Mouse (Mus musculus): Measurements from ENCODE around the gene Efnb3. TPM values are rescaled to one million over a fixed set of nuclear protein-coding genes. Genes with fewer than 3 reads are reported as not detected.

The Efnb3 gene
- polyA plus RNA-seq, 1 experiment, result 3.9 TPM

- TF ChIP-seq EP300 (IDR thresholded peaks at IDR 0.05; ENCODE audit: insufficient read depth, low read depth, low read length) (no peak), POLR2A (IDR thresholded peaks at IDR 0.05; ENCODE audit: insufficient read depth, low read length) (no peak), CTCF (IDR thresholded peaks at IDR 0.05; ENCODE audit: low read depth, low read length) (no peak)
- H3K27me3 ChIP-seq (ENCODE audit: control insufficient read depth, insufficient read depth, low read length, poor library complexity, severe bottlenecking), result no peaks in the 10 kb centered on the region
- H3K4me3 ChIP-seq (ENCODE audit: low read depth, low read length), result no peak overlapping the region
- H3K36me3 ChIP-seq (ENCODE audit: control insufficient read depth, insufficient read depth, low read length, poor library complexity, severe bottlenecking), result peaks cover 15% of the 10 kb centered on the region
- H3K9me3 ChIP-seq (replicated peaks; ENCODE audit: control insufficient read depth, insufficient read depth, low read length, poor library complexity, severe bottlenecking), result no peaks in the 10 kb centered on the region
- H3K27ac ChIP-seq (ENCODE audit: insufficient read depth, low read length), result no peak overlapping the region
- peaks cover 2% of the 10 kb centered on the region for H3K4me1 ChIP-seq (ENCODE audit: control insufficient read depth, insufficient read depth, low read length)
- H3K9ac ChIP-seq (ENCODE audit: low read depth, poor library complexity, severe bottlenecking), result no peak overlapping the region
These were observed 16.3 kb upstream of the Efnb3 start for GRCm38 (mm10) chr11:69576307-69576706.

GRCm38 (mm10) chr11:69575220-69575619, 15.2 kb upstream of the Efnb3 start:
- Histone ChIP-seq H3K4me1 (ENCODE audit: control insufficient read depth, insufficient read depth, low read length) (peaks cover 2% of the 10 kb centered on the region), H3K4me3 (ENCODE audit: low read depth, low read length) (no peak overlapping the region), H3K27ac (ENCODE audit: insufficient read depth, low read length) (no peak overlapping the region), H3K27me3 (ENCODE audit: control insufficient read depth, insufficient read depth, low read length, poor library complexity, severe bottlenecking) (no peaks in the 10 kb centered on the region), H3K36me3 (ENCODE audit: control insufficient read depth, insufficient read depth, low read length, poor library complexity, severe bottlenecking) (peaks cover 25% of the 10 kb centered on the region), H3K9me3 (replicated peaks; ENCODE audit: control insufficient read depth, insufficient read depth, low read length, poor library complexity, severe bottlenecking) (no peaks in the 10 kb centered on the region), H3K9ac (ENCODE audit: low read depth, poor library complexity, severe bottlenecking) (no peak overlapping the region)
- TF ChIP-seq CTCF (IDR thresholded peaks at IDR 0.05; ENCODE audit: low read depth, low read length) (peak; percentile 2), POLR2A (IDR thresholded peaks at IDR 0.05; ENCODE audit: insufficient read depth, low read length) (no peak)

GRCm38 (mm10) chr11:69565131-69565530, 5.1 kb upstream of the Efnb3 start:
- TF ChIP-seq EP300 (IDR thresholded peaks at IDR 0.05; ENCODE audit: insufficient read depth, low read depth, low read length) (no peak), POLR2A (IDR thresholded peaks at IDR 0.05; ENCODE audit: insufficient read depth, low read length) (no peak), CTCF (IDR thresholded peaks at IDR 0.05; ENCODE audit: low read depth, low read length) (no peak)
- H3K4me1 ChIP-seq (ENCODE audit: control insufficient read depth, insufficient read depth, low read length), result peaks cover 12% of the 10 kb centered on the region
- no peaks in the 10 kb centered on the region for H3K27me3 ChIP-seq (ENCODE audit: control insufficient read depth, insufficient read depth, low read length, poor library complexity, severe bottlenecking)
- no peak overlapping the region for H3K9ac ChIP-seq (ENCODE audit: low read depth, poor library complexity, severe bottlenecking)
- peaks cover 27% of the 10 kb centered on the region for H3K36me3 ChIP-seq (ENCODE audit: control insufficient read depth, insufficient read depth, low read length, poor library complexity, severe bottlenecking)
- H3K27ac ChIP-seq (ENCODE audit: insufficient read depth, low read length), result 0 out of 2 replicates have a peak overlapping the region, but pooled peaks have one; percentile 9
- H3K4me3 ChIP-seq (ENCODE audit: low read depth, low read length), result no peak overlapping the region
- H3K9me3 ChIP-seq (replicated peaks; ENCODE audit: control insufficient read depth, insufficient read depth, low read length, poor library complexity, severe bottlenecking), result no peaks in the 10 kb centered on the region

- Histone ChIP-seq H3K9ac (ENCODE audit: low read depth, poor library complexity, severe bottlenecking) (no peak overlapping the region), H3K9me3 (replicated peaks; ENCODE audit: control insufficient read depth, insufficient read depth, low read length, poor library complexity, severe bottlenecking) (no peaks in the 10 kb centered on the region), H3K4me1 (ENCODE audit: control insufficient read depth, insufficient read depth, low read length) (peaks cover 12% of the 10 kb centered on the region), H3K36me3 (ENCODE audit: control insufficient read depth, insufficient read depth, low read length, poor library complexity, severe bottlenecking) (peaks cover 24% of the 10 kb centered on the region), H3K4me3 (ENCODE audit: low read depth, low read length) (no peak overlapping the region), H3K27ac (ENCODE audit: insufficient read depth, low read length) (peak overlapping the region; percentile 35; the same call in 1 of the 2 replicates), H3K27me3 (ENCODE audit: control insufficient read depth, insufficient read depth, low read length, poor library complexity, severe bottlenecking) (no peaks in the 10 kb centered on the region)
- TF ChIP-seq POLR2A (IDR thresholded peaks at IDR 0.05; ENCODE audit: insufficient read depth, low read length), result no peak
- TF ChIP-seq EP300 (IDR thresholded peaks at IDR 0.05; ENCODE audit: insufficient read depth, low read depth, low read length), result 0 out of 2 replicates have a peak, but pooled peaks have one; percentile 28
- no peak for TF ChIP-seq CTCF (IDR thresholded peaks at IDR 0.05; ENCODE audit: low read depth, low read length)
These were observed 4.4 kb upstream of the Efnb3 start for GRCm38 (mm10) chr11:69564391-69564790.

GRCm38 (mm10) chr11:69563373-69563772, 3.4 kb upstream of the Efnb3 start:
- no peak for TF ChIP-seq POLR2A (IDR thresholded peaks at IDR 0.05; ENCODE audit: insufficient read depth, low read length)
- no peak for TF ChIP-seq CTCF (IDR thresholded peaks at IDR 0.05; ENCODE audit: low read depth, low read length)
- TF ChIP-seq EP300 (IDR thresholded peaks at IDR 0.05; ENCODE audit: insufficient read depth, low read depth, low read length), result no peak
- H3K27ac ChIP-seq (ENCODE audit: insufficient read depth, low read length), result no peak overlapping the region
- H3K36me3 ChIP-seq (ENCODE audit: control insufficient read depth, insufficient read depth, low read length, poor library complexity, severe bottlenecking), result peaks cover 19% of the 10 kb centered on the region
- H3K9me3 ChIP-seq (replicated peaks; ENCODE audit: control insufficient read depth, insufficient read depth, low read length, poor library complexity, severe bottlenecking), result no peaks in the 10 kb centered on the region
- H3K4me1 ChIP-seq (ENCODE audit: control insufficient read depth, insufficient read depth, low read length), result peaks cover 12% of the 10 kb centered on the region
- no peak overlapping the region for H3K9ac ChIP-seq (ENCODE audit: low read depth, poor library complexity, severe bottlenecking)
- no peak overlapping the region for H3K4me3 ChIP-seq (ENCODE audit: low read depth, low read length)
- no peaks in the 10 kb centered on the region for H3K27me3 ChIP-seq (ENCODE audit: control insufficient read depth, insufficient read depth, low read length, poor library complexity, severe bottlenecking)

- no peak overlapping the region for H3K27ac ChIP-seq (ENCODE audit: insufficient read depth, low read length)
- no peak overlapping the region for H3K9ac ChIP-seq (ENCODE audit: low read depth, poor library complexity, severe bottlenecking)
- H3K9me3 ChIP-seq (replicated peaks; ENCODE audit: control insufficient read depth, insufficient read depth, low read length, poor library complexity, severe bottlenecking), result no peaks in the 10 kb centered on the region
- peaks cover 16% of the 10 kb centered on the region for H3K36me3 ChIP-seq (ENCODE audit: control insufficient read depth, insufficient read depth, low read length, poor library complexity, severe bottlenecking)
- peaks cover 15% of the 10 kb centered on the region for H3K4me1 ChIP-seq (ENCODE audit: control insufficient read depth, insufficient read depth, low read length)
- no peak overlapping the region for H3K4me3 ChIP-seq (ENCODE audit: low read depth, low read length)
- no peaks in the 10 kb centered on the region for H3K27me3 ChIP-seq (ENCODE audit: control insufficient read depth, insufficient read depth, low read length, poor library complexity, severe bottlenecking)
- TF ChIP-seq POLR2A (IDR thresholded peaks at IDR 0.05; ENCODE audit: insufficient read depth, low read length) (no peak), EP300 (IDR thresholded peaks at IDR 0.05; ENCODE audit: insufficient read depth, low read depth, low read length) (no peak), CTCF (IDR thresholded peaks at IDR 0.05; ENCODE audit: low read depth, low read length) (no peak)
These were observed 1.2 kb upstream of the Efnb3 start for GRCm38 (mm10) chr11:69560896-69561854.

Data from ES-Bruce4 (cell line).